Mouse (Mus musculus): ENCODE results near the gene Foxj1.

Foxj1 gene

GRCm38 (mm10) chr11:116342069-116342791, 7.0 kb upstream of the Foxj1 start:
- no peak for DNase-seq (ENCODE audit: low spot score in 2 of 2)

- DNase-seq (ENCODE audit: low spot score in 2 of 2) = no peak
Observed at GRCm38 (mm10) chr11:116337531-116337930, 2.3 kb upstream of the Foxj1 start.

GRCm38 (mm10) chr11:116337000-116337399, 1.8 kb upstream of the Foxj1 start:
- DNase-seq (ENCODE audit: low spot score in 2 of 2) = no peak

GRCm38 (mm10) chr11:116336393-116336792, 1.2 kb upstream of the Foxj1 start:
- no peak for DNase-seq (ENCODE audit: low spot score in 2 of 2)

GRCm38 (mm10) chr11:116334417-116334782, 799 bp downstream of the Foxj1 start:
- DNase-seq (ENCODE audit: low spot score in 2 of 2) = no peak

- no peak for DNase-seq (ENCODE audit: low spot score in 2 of 2)
Observed at GRCm38 (mm10) chr11:116333526-116334416, 1.4 kb downstream of the Foxj1 start.

GRCm38 (mm10) chr11:116332983-116333270, 2.3 kb downstream of the Foxj1 start:
- no peak for DNase-seq (ENCODE audit: low spot score in 2 of 2)

GRCm38 (mm10) chr11:116332232-116332982, 2.8 kb downstream of the Foxj1 start:
- DNase-seq (ENCODE audit: low spot score in 2 of 2) = peak; percentile 43 to 56

- DNase-seq (ENCODE audit: low spot score in 2 of 2) = no peak
Observed at GRCm38 (mm10) chr11:116330211-116330518, 5.0 kb downstream of the Foxj1 start.

- peak in 1 of 2 experiments; percentile 39 for DNase-seq (ENCODE audit: low spot score in 2 of 2)
Observed at GRCm38 (mm10) chr11:116329314-116330210, 5.6 kb downstream of the Foxj1 start.

- no peak for DNase-seq (ENCODE audit: low spot score in 2 of 2)
Observed at GRCm38 (mm10) chr11:116326963-116327603, 8.1 kb downstream of the Foxj1 start.

- peak in 1 of 2 experiments; percentile 80 for DNase-seq (ENCODE audit: low spot score in 2 of 2)
Observed at GRCm38 (mm10) chr11:116318719-116319659, 16.2 kb downstream of the Foxj1 start.

- DNase-seq (ENCODE audit: low spot score in 2 of 2) = no peak
Observed at GRCm38 (mm10) chr11:116312359-116312758, 22.8 kb downstream of the Foxj1 start.

GRCm38 (mm10) chr11:116311169-116311568, 24.0 kb downstream of the Foxj1 start:
- DNase-seq (ENCODE audit: low spot score in 2 of 2) = no peak

- no peak for DNase-seq (ENCODE audit: low spot score in 2 of 2)
Observed at GRCm38 (mm10) chr11:116309601-116310000, 25.6 kb downstream of the Foxj1 start.

- DNase-seq (ENCODE audit: low spot score in 2 of 2) = no peak
Observed at GRCm38 (mm10) chr11:116307762-116308531, 27.3 kb downstream of the Foxj1 start.

- no peak for DNase-seq (ENCODE audit: low spot score in 2 of 2)
Observed at GRCm38 (mm10) chr11:116307019-116307725, 28.0 kb downstream of the Foxj1 start, which contains the start of gene Exoc7. Gene Exoc7 (minus strand): TSS chr11:116307233.

Data from frontal cortex, postnatal 10 days (tissue).